Mouse (Mus musculus): ENCODE data around the gene Gm13119. TPM values are rescaled to one million over a fixed set of nuclear protein-coding genes. Genes with fewer than 3 reads are reported as not detected.

Gene Gm13119
- polyA plus RNA-seq, 1 experiment from 2014 or later = not detected

Other genes starting within 250 kb of the Gm13119 start
- not detected in 2 replicates for gene Oog3, start 195.3 kb upstream of the Gm13119 start, polyA plus RNA-seq (2015; fragmentation: Nextera tagmentation; extraction: Ambion mirVana)
- gene Oog2, start 167.2 kb upstream of the Gm13119 start, polyA plus RNA-seq (2015; fragmentation: Nextera tagmentation; extraction: Ambion mirVana) = not detected in 2 replicates
- gene C87977, start 144.6 kb upstream of the Gm13119 start, polyA plus RNA-seq (2015; fragmentation: Nextera tagmentation; extraction: Ambion mirVana) = not detected in 2 replicates
- not detected in 2 replicates for gene Pramel5, start 77.5 kb upstream of the Gm13119 start, polyA plus RNA-seq (2015; fragmentation: Nextera tagmentation; extraction: Ambion mirVana)
- gene Gm13128, start 27.7 kb upstream of the Gm13119 start, polyA plus RNA-seq (2015; fragmentation: Nextera tagmentation; extraction: Ambion mirVana) = not detected in 2 replicates
- gene Pramef20, start 20.0 kb downstream of the Gm13119 start, polyA plus RNA-seq (2015; fragmentation: Nextera tagmentation; extraction: Ambion mirVana) = not detected in 2 replicates
- gene Pramef12, start 50.5 kb downstream of the Gm13119 start, polyA plus RNA-seq (2015; fragmentation: Nextera tagmentation; extraction: Ambion mirVana) = 0.17 and 0.41 TPM in 2 replicates
- gene 1700012P22Rik, start 80.8 kb downstream of the Gm13119 start, polyA plus RNA-seq (2015; fragmentation: Nextera tagmentation; extraction: Ambion mirVana) = not detected in 2 replicates
- gene Gm9944, start 95.4 kb downstream of the Gm13119 start, polyA plus RNA-seq (2015; fragmentation: Nextera tagmentation; extraction: Ambion mirVana) = not detected in 2 replicates
- not detected in 2 replicates for gene Aadacl3, start 105.8 kb downstream of the Gm13119 start, polyA plus RNA-seq (2015; fragmentation: Nextera tagmentation; extraction: Ambion mirVana)
- not detected in 2 replicates for gene 9430007A20Rik, start 161.9 kb downstream of the Gm13119 start, polyA plus RNA-seq (2015; fragmentation: Nextera tagmentation; extraction: Ambion mirVana)
- gene Gm13124, start 207.2 kb downstream of the Gm13119 start, polyA plus RNA-seq (2015; fragmentation: Nextera tagmentation; extraction: Ambion mirVana) = not detected in 2 replicates